Mouse (Mus musculus) midbrain, postnatal 0 days (tissue): ENCODE data around the gene Ripk1. TPM values are rescaled to one million over a fixed set of nuclear protein-coding genes. Genes with fewer than 3 reads are reported as not detected.

ENCODE experiments used
- ATAC-seq: fragments of 200-750 bp; cut with Nextera tagmentation; 2 replicates; pipeline ENCODE4 v1.8.0; 2017; ENCODE audit warnings: moderate number of reproducible peaks, mild to moderate bottlenecking, moderate TSS enrichment, moderate library complexity; ENCODE audit not compliant: low FRiP score
- DNase-seq: peaks from one replicate; pipeline ENCODE4 v3.0.0-alpha.2; 2015; ENCODE audit warnings: low spot score
- H3K27ac ChIP-seq: fragments of 300-500 bp; sonication (generic); 2 replicates; pipeline ENCODE4 v1.5.1; 2014; ENCODE audit warnings: low read depth, mild to moderate bottlenecking, low read length, mixed read lengths
- H3K27me3 ChIP-seq: fragments of 300-500 bp; sonication (generic); 2 replicates; pipeline ENCODE4 v1.6.1; 2014; ENCODE audit warnings: low read length, control low read depth, mixed read lengths; ENCODE audit not compliant: insufficient read depth
- H3K36me3 ChIP-seq: fragments of 300-500 bp; sonication (generic); 2 replicates; pipeline ENCODE4 v1.6.1; 2014; ENCODE audit warnings: low read length, control low read depth, mixed read lengths; ENCODE audit not compliant: insufficient read depth
- H3K4me1 ChIP-seq: fragments of 300-500 bp; sonication (generic); 2 replicates; pipeline ENCODE4 v1.6.1; 2014; ENCODE audit warnings: mild to moderate bottlenecking, control low read depth, antibody characterized with exemption, low read length, mixed read lengths; ENCODE audit not compliant: insufficient read depth
- H3K4me2 ChIP-seq: fragments of 300-500 bp; sonication (generic); 2 replicates; pipeline ENCODE4 v1.6.1; 2014; ENCODE audit warnings: low read depth, mild to moderate bottlenecking, low read length, mixed read lengths; ENCODE audit not compliant: poor library complexity, severe bottlenecking
- H3K4me3 ChIP-seq: fragments of 300-500 bp; sonication (generic); 2 replicates; pipeline ENCODE4 v1.5.1; 2014; ENCODE audit warnings: low read depth, mild to moderate bottlenecking, low read length, moderate library complexity
- H3K9ac ChIP-seq: fragments of 300-500 bp; sonication (generic); replicated peaks from 2 replicates; pipeline ENCODE4 v1.6.1; 2014; ENCODE audit warnings: mild to moderate bottlenecking, low read length, moderate library complexity, mixed read lengths; ENCODE audit not compliant: poor library complexity, severe bottlenecking
- H3K9me3 ChIP-seq: fragments of 300-500 bp; sonication (generic); 2 replicates; pipeline ENCODE4 v1.6.1; 2016; ENCODE audit warnings: low read length, control low read depth
- CTCF ChIP-seq: IDR thresholded peaks from 2 replicates; pipeline ENCODE4 v1.5.1; 2016; ENCODE audit warnings: antibody characterized with exemption, mild to moderate bottlenecking
- WGBS: fragments of 180-500 bp; shearing (Covaris S2); extraction: QIAGEN DNeasy Blood & Tissue Kit; methylation state at CpG from one replicate; pipeline ENCODE4 v1.1.7; 2014; 5-methylcytosine and 5-hydroxymethylcytosine counted together
- polyA plus RNA-seq: library from polyadenylated mRNA; unstranded; fragments of >200 nt; fragmentation: Nextera tagmentation; extraction: Ambion mirVana; gene quantifications from 2 replicates; pipeline ENCODE4 v1.2.1, GENCODE M21; 2015
- total RNA-seq: library from RNA; depleted of rRNA; stranded (reverse); fragments of >200 nt; gene quantifications from 2 replicates; pipeline ENCODE4 v1.2.3, GENCODE M21; 2014

Ripk1 gene
- total and polyA plus RNA-seq, 2 experiments from 2014 or later = 3.7 to 7.4 TPM

- H3K4me3 ChIP-seq = no peak overlapping the region
- no peak overlapping the region for H3K27ac ChIP-seq
- no peak overlapping the region for H3K4me2 ChIP-seq
- WGBS = 81% methylated on average over 7 of the region's 7 CpGs
- no peaks in the 10 kb centered on the region; the same call in 1 of the 2 replicates for H3K4me1 ChIP-seq
- ATAC-seq (no peak), DNase-seq (no peak)
- H3K27me3 ChIP-seq = no peaks in the 10 kb centered on the region
- H3K9me3 ChIP-seq = no peaks in the 10 kb centered on the region
- no peak overlapping the region for H3K9ac ChIP-seq
- TF ChIP-seq CTCF = no peak
- H3K36me3 ChIP-seq = peaks cover 6% of the 10 kb centered on the region; the same call in 1 of the 2 replicates
Measured at GRCm38 (mm10) chr13:34043716-34044393, 41.7 kb downstream of the Ripk1 start.

- Histone ChIP-seq H3K9me3 (no peaks in the 10 kb centered on the region), H3K36me3 (peaks cover 6% of the 10 kb centered on the region; the same call in 1 of the 2 replicates), H3K4me2 (no peak overlapping the region), H3K4me1 (no peaks in the 10 kb centered on the region), H3K27me3 (no peaks in the 10 kb centered on the region), H3K4me3 (no peak overlapping the region), H3K27ac (no peak overlapping the region), H3K9ac (no peak overlapping the region)
- WGBS = 71% methylated on average over 5 of the region's 5 CpGs
- TF ChIP-seq CTCF = no peak
- ATAC-seq (peak; percentile 35; the same call in 1 of the 2 replicates), DNase-seq (no peak)
Measured at GRCm38 (mm10) chr13:34045511-34046249, 43.5 kb downstream of the Ripk1 start.

- DNase-seq (peak; percentile 95), ATAC-seq (peak; percentile 92)
- H3K27me3 ChIP-seq = no peaks in the 10 kb centered on the region
- H3K36me3 ChIP-seq = peaks cover 11% of the 10 kb centered on the region; the same call in 1 of the 2 replicates
- peak; percentile 98 for TF ChIP-seq CTCF
- H3K4me2 ChIP-seq = no peak overlapping the region
- WGBS = 35% methylated on average over 11 of the region's 11 CpGs
- H3K4me3 ChIP-seq = no peak overlapping the region
- H3K4me1 ChIP-seq = no peaks in the 10 kb centered on the region
- H3K9ac ChIP-seq = no peak overlapping the region
- H3K27ac ChIP-seq = no peak overlapping the region
- H3K9me3 ChIP-seq = no peaks in the 10 kb centered on the region
Measured at GRCm38 (mm10) chr13:34046421-34047012, 44.4 kb downstream of the Ripk1 start.

GRCm38 (mm10) chr13:34047526-34047925 lies 45.4 kb downstream of the Ripk1 start:
- no peak overlapping the region for H3K4me3 ChIP-seq
- H3K4me1 ChIP-seq = no peaks in the 10 kb centered on the region
- H3K9ac ChIP-seq = no peak overlapping the region
- WGBS = 45% methylated on average over 3 of the region's 3 CpGs
- ATAC-seq = no peak
- H3K9me3 ChIP-seq = no peaks in the 10 kb centered on the region
- no peak overlapping the region for H3K27ac ChIP-seq
- DNase-seq = no peak
- TF ChIP-seq CTCF = no peak
- no peaks in the 10 kb centered on the region for H3K27me3 ChIP-seq
- H3K36me3 ChIP-seq = peaks cover 14% of the 10 kb centered on the region; the same call in 1 of the 2 replicates
- H3K4me2 ChIP-seq = no peak overlapping the region

- no peaks in the 10 kb centered on the region for H3K27me3 ChIP-seq
- no peak overlapping the region for H3K9ac ChIP-seq
- peaks cover 23% of the 10 kb centered on the region for H3K36me3 ChIP-seq
- DNase-seq (no peak), ATAC-seq (no peak)
- 93% methylated on average over 8 of the region's 8 CpGs for WGBS
- TF ChIP-seq CTCF = no peak
- no peaks in the 10 kb centered on the region for H3K4me1 ChIP-seq
- H3K4me3 ChIP-seq = no peak overlapping the region
- no peak overlapping the region for H3K27ac ChIP-seq
- no peak overlapping the region for H3K4me2 ChIP-seq
- no peaks in the 10 kb centered on the region for H3K9me3 ChIP-seq
Measured at GRCm38 (mm10) chr13:34050479-34050878, 48.3 kb downstream of the Ripk1 start.

- ATAC-seq (no peak), DNase-seq (no peak)
- no peak overlapping the region for H3K4me3 ChIP-seq
- no peaks in the 10 kb centered on the region for H3K9me3 ChIP-seq
- H3K9ac ChIP-seq = no peak overlapping the region
- no peak for TF ChIP-seq CTCF
- peaks cover 26% of the 10 kb centered on the region for H3K36me3 ChIP-seq
- no peak overlapping the region for H3K4me2 ChIP-seq
- 94% methylated on average over 3 of the region's 3 CpGs for WGBS
- no peak overlapping the region for H3K27ac ChIP-seq
- H3K4me1 ChIP-seq = no peaks in the 10 kb centered on the region
- no peaks in the 10 kb centered on the region for H3K27me3 ChIP-seq
Measured at GRCm38 (mm10) chr13:34051692-34052091, 49.5 kb downstream of the Ripk1 start.
